Mouse (Mus musculus) embryonic facial prominence, embryonic 14.5 days (tissue): Measurements from ENCODE around the gene Gm11555. TPM values are rescaled to one million over a fixed set of nuclear protein-coding genes. Genes with fewer than 3 reads are reported as not detected.
"Not testable (repeated sequence)": the region's sequence is repeated elsewhere in the genome, so short reads cannot be mapped to it uniquely, and the experiment has no call there.

Experiments
- ATAC-seq: fragments of 200-750 bp; cut with Nextera tagmentation; 2 replicates; pipeline ENCODE4 v1.8.0; 2017; ENCODE audit warnings: low read depth, moderate number of reproducible peaks, moderate TSS enrichment
- DNase-seq: peaks from one replicate; pipeline ENCODE4 v3.0.0-alpha.2; 2015; ENCODE audit warnings: low spot score
- H3K27ac ChIP-seq: fragments of 300-500 bp; sonication (generic); replicated peaks from 2 replicates; pipeline ENCODE4 v1.5.1; 2014; ENCODE audit warnings: low read depth, mild to moderate bottlenecking, low read length, moderate library complexity
- H3K27me3 ChIP-seq: fragments of 300-500 bp; sonication (generic); replicated peaks from 2 replicates; pipeline ENCODE4 v1.6.1; 2014; ENCODE audit warnings: low read length; ENCODE audit not compliant: control insufficient read depth, insufficient read depth
- H3K36me3 ChIP-seq: fragments of 300-500 bp; sonication (generic); 2 replicates; pipeline ENCODE4 v1.6.1; 2014; ENCODE audit warnings: low read length, mixed read lengths; ENCODE audit not compliant: control insufficient read depth, insufficient read depth
- H3K4me1 ChIP-seq: fragments of 300-500 bp; sonication (generic); 2 replicates; pipeline ENCODE4 v1.6.1; 2014; ENCODE audit warnings: antibody characterized with exemption, low read length; ENCODE audit not compliant: control insufficient read depth, insufficient read depth
- H3K4me2 ChIP-seq: fragments of 300-500 bp; sonication (generic); 2 replicates; pipeline ENCODE4 v1.6.1; 2014; ENCODE audit warnings: low read depth, mild to moderate bottlenecking, low read length, moderate library complexity, mixed read lengths
- H3K4me3 ChIP-seq: fragments of 300-500 bp; sonication (generic); 2 replicates; pipeline ENCODE4 v1.5.1; 2014; ENCODE audit warnings: low read depth, mild to moderate bottlenecking, low read length
- H3K9ac ChIP-seq: fragments of 300-500 bp; sonication (generic); 2 replicates; pipeline ENCODE4 v1.6.1; 2014; ENCODE audit warnings: low read depth, mild to moderate bottlenecking, low read length, moderate library complexity, mixed read lengths
- H3K9me3 ChIP-seq: fragments of 300-500 bp; sonication (generic); 2 replicates; pipeline ENCODE4 v1.6.1; 2016; ENCODE audit warnings: low read length; ENCODE audit not compliant: control insufficient read depth
- WGBS: fragments of 180-500 bp; shearing (Covaris S2); extraction: QIAGEN DNeasy Blood & Tissue Kit; methylation state at CpG from one replicate; pipeline ENCODE4 v1.1.7; 2014; 5-methylcytosine and 5-hydroxymethylcytosine counted together
- polyA plus RNA-seq: library from polyadenylated mRNA; unstranded; fragments of >200 nt; fragmentation: Nextera tagmentation; extraction: Ambion mirVana; gene quantifications from 2 replicates; pipeline ENCODE4 v1.2.1, GENCODE M21; 2014

Gene Gm11555
- not detected in 2 replicates for polyA plus RNA-seq

DNA sequence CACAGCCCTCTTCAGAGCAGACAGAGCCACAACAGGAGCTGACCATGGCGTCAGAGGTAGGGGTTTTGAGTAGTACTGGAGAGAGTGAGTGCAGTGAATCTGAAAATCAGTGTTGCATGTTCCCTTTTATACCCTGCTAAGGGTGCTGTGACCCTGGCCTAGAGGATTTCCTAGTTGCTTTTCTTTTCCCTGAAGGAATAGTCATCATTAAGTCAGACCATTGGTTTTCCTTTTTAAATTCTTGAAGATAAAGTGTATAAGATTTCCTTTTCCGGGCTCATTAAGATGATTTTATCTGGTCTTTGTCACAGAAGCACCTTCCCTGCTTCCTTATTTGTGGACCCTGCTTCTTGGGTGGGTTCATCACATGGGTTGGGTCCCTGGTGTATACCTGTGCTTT is at the start of gene Gm11555:
TSS of gene Gm11555 (minus strand) at position 101 of the 400 bp plus-strand sequence.
- DNase-seq (no peak), ATAC-seq (no peak)
- H3K4me1 ChIP-seq = no peaks in the 10 kb centered on the region
- no peaks in the 10 kb centered on the region for H3K36me3 ChIP-seq
- no peak within 1 kb of the TSS for H3K27ac ChIP-seq
- no peak within 1 kb of the TSS for H3K4me3 ChIP-seq
- H3K27me3 ChIP-seq = no peaks in the 10 kb centered on the region
- no peak within 1 kb of the TSS for H3K4me2 ChIP-seq
- H3K9me3 ChIP-seq = no peaks in the 10 kb centered on the region
- no peak within 1 kb of the TSS for H3K9ac ChIP-seq
- WGBS = 78% methylated on average over 2 of the region's 2 CpGs

DNA sequence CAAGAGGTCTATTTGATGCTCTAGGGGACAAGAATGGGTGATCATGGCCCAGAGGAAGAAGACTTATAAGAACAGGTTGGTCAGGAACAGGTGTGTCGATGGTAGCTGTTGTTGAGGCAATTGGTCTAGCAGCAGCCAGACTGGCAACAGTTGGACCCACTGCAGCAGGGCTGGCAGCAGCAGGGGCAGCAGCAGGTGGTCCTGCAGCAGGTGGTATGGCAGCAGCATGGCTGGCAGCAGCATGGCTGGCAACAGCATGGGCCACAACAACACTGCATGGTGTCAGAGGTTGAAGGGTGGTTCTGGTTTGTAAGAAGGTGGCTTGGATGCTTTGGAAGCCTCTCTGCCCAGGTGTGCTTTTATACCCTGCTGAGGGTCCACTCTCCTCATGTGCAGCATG is 40.4 kb upstream of the Gm11555 start, which contains the start of gene Gm14190:
TSS of gene Gm14190 (minus strand) at position 278 of the 400 bp plus-strand sequence.
- Histone ChIP-seq H3K27me3 (no peaks in the 10 kb centered on the region), H3K9me3 (no peaks in the 10 kb centered on the region), H3K36me3 (no peaks in the 10 kb centered on the region), H3K9ac (no peak within 1 kb of the TSS), H3K27ac (no peak within 1 kb of the TSS), H3K4me1 (no peaks in the 10 kb centered on the region), H3K4me2 (no peak within 1 kb of the TSS), H3K4me3 (no peak within 1 kb of the TSS)
- ATAC-seq (no peak), DNase-seq (no peak)
- 94% methylated on average over 1 of the region's 1 CpGs for WGBS

GRCm38 (mm10) chr11:99685235-99685634 is 35.2 kb upstream of the Gm11555 start:
- not testable (repeated sequence) for H3K4me3 ChIP-seq, H3K4me2 ChIP-seq, H3K4me1 ChIP-seq, H3K9me3 ChIP-seq, H3K27me3 ChIP-seq, ATAC-seq, H3K27ac ChIP-seq, H3K36me3 ChIP-seq, DNase-seq, H3K9ac ChIP-seq
- 82% methylated on average over 1 of the region's 1 CpGs for WGBS

DNA sequence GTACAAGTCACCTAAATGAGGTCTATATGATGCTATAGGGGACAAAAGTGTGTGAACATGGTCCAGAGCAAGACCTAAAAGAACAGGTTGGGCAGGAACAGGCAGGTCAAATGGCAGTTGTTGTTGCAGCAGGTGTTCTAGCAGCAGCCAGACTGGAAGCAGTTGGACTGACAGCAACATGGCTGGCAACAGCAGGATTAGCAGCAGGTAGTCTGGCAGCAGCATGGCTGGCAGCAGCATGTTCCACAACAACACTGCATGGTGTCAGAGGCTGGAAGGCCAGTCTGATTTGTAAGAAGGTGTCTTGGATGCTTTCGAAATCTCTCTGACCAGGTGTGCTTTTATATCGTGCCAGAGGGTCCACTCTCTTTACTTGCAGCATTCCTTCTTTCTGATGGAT is 33.4 kb upstream of the Gm11555 start:
- no peaks in the 10 kb centered on the region for H3K9me3 ChIP-seq
- H3K27me3 ChIP-seq = no peaks in the 10 kb centered on the region
- H3K9ac ChIP-seq = no peak overlapping the region
- no peak overlapping the region for H3K27ac ChIP-seq
- H3K4me2 ChIP-seq = no peak overlapping the region
- WGBS = 83% methylated on average over 2 of the region's 2 CpGs
- DNase-seq = no peak
- ATAC-seq = no peak
- H3K4me1 ChIP-seq = no peaks in the 10 kb centered on the region
- no peaks in the 10 kb centered on the region for H3K36me3 ChIP-seq
- no peak overlapping the region for H3K4me3 ChIP-seq

DNA sequence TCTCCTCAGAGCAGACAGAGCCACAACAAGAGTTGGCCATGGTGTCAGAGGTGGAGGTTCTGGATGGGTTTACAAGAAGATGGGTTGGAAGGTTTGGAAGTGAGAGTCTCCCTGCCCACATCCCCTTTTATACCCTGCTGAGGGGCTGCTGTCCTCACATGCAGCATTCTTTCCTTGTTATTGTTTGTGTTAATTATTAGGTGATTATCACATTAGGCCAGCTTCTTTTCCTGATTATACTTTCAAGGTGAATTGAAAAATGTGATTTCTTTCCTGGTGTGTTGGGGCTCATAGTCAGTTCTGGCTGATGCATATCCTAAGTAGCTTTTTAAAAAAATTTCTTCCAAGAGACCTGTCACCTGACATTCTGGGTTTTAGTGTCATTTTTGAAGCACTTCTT is 15.8 kb upstream of the Gm11555 start, which contains the start of gene Krtap4-6:
TSS of gene Krtap4-6 (minus strand) at position 101 of the 400 bp plus-strand sequence.
- Histone ChIP-seq H3K9me3 (no peaks in the 10 kb centered on the region), H3K4me1 (no peaks in the 10 kb centered on the region), H3K27me3 (no peaks in the 10 kb centered on the region; the same call in 1 of the 2 replicates), H3K27ac (no peak within 1 kb of the TSS), H3K4me2 (no peak within 1 kb of the TSS), H3K4me3 (no peak within 1 kb of the TSS), H3K36me3 (no peaks in the 10 kb centered on the region), H3K9ac (no peak within 1 kb of the TSS)
- ATAC-seq = no peak
- DNase-seq = no peak

DNA sequence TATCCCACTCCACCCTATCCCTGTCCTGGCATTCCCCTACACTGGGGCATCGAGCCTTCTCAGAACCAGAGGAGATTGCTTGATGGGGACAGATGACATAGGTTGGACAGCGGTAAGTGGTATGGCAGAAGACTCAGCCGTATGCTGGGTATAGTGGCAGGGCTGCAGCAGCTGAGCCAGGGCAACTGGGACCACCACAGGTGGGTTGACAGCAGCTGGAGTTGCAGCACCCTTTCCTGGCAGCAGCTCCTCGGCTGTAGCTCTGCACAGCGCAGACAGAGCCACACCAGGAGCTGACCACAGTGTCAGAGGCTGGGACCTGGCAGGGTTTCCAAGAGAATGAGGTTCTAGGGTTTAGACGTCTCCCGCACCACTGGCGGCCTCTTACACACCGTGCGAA is 12.8 kb upstream of the Gm11555 start:
- Histone ChIP-seq H3K4me1 (no peaks in the 10 kb centered on the region), H3K9me3 (no peaks in the 10 kb centered on the region), H3K27ac (no peak overlapping the region), H3K36me3 (no peaks in the 10 kb centered on the region), H3K27me3 (no peaks in the 10 kb centered on the region; the same call in 1 of the 2 replicates), H3K9ac (no peak overlapping the region), H3K4me2 (no peak overlapping the region), H3K4me3 (no peak overlapping the region)
- no peak for ATAC-seq
- no peak for DNase-seq
- 85% methylated on average over 10 of the region's 10 CpGs for WGBS

- H3K27me3 ChIP-seq = no peaks in the 10 kb centered on the region
- H3K9me3 ChIP-seq = no peaks in the 10 kb centered on the region
- 73% methylated on average over 4 of the region's 4 CpGs for WGBS
- no peak for DNase-seq
- H3K36me3 ChIP-seq = no peaks in the 10 kb centered on the region
- H3K9ac ChIP-seq = no peak overlapping the region
- H3K4me2 ChIP-seq = no peak overlapping the region
- no peak for ATAC-seq
- no peak overlapping the region for H3K4me3 ChIP-seq
- no peaks in the 10 kb centered on the region for H3K4me1 ChIP-seq
- H3K27ac ChIP-seq = no peak overlapping the region
Observed at GRCm38 (mm10) chr11:99659256-99659655, 9.2 kb upstream of the Gm11555 start.

GRCm38 (mm10) chr11:99658467-99659010 is 8.5 kb upstream of the Gm11555 start, which contains the start of gene Gm11563:
Gene Gm11563 (minus strand): TSS chr11:99658960.
- not testable (repeated sequence) for ATAC-seq, H3K4me3 ChIP-seq, H3K4me1 ChIP-seq, H3K9me3 ChIP-seq, H3K36me3 ChIP-seq, DNase-seq, H3K27ac ChIP-seq, H3K9ac ChIP-seq, H3K27me3 ChIP-seq, H3K4me2 ChIP-seq
- WGBS = 59% methylated on average over 8 of the region's 10 CpGs

DNA sequence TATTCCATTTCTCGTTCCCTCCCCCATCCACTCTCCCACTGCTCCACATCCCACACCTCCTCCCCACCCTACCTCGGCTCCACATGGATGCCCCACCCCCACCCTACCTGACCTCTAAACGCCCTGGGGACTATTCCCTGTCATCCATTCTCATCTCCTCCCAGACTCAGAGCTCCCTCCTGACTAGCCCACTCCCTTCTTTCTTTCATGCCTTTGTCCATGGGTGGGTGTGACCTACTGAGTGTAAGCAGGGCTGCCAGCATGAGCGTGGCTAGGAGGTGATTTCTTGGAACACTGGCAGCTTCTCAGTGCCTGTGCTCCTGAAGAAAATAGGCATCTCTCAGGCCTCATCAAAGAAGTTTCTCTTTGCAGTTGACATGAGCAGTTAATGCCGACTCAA is 7.0 kb upstream of the Gm11555 start:
- Histone ChIP-seq H3K36me3 (no peaks in the 10 kb centered on the region), H3K27me3 (no peaks in the 10 kb centered on the region), H3K9me3 (no peaks in the 10 kb centered on the region), H3K27ac (no peak overlapping the region), H3K9ac (no peak overlapping the region), H3K4me2 (no peak overlapping the region), H3K4me3 (no peak overlapping the region), H3K4me1 (no peaks in the 10 kb centered on the region)
- 48% methylated on average over 5 of the region's 5 CpGs for WGBS
- no peak for DNase-seq
- ATAC-seq = no peak
